Mouse (Mus musculus) stomach, postnatal 0 days (tissue): Measurements from ENCODE around the gene Gpr173.

Experiments used
- CTCF ChIP-seq: IDR thresholded peaks from 2 replicates; pipeline ENCODE4 v1.5.1; 2016; ENCODE audit warnings: antibody characterized with exemption, low read depth, mild to moderate bottlenecking, moderate library complexity
- EP300 ChIP-seq: optimal IDR thresholded peaks from 2 replicates; pipeline ENCODE3; 2016; ENCODE audit warnings: antibody characterized with exemption

DNA sequence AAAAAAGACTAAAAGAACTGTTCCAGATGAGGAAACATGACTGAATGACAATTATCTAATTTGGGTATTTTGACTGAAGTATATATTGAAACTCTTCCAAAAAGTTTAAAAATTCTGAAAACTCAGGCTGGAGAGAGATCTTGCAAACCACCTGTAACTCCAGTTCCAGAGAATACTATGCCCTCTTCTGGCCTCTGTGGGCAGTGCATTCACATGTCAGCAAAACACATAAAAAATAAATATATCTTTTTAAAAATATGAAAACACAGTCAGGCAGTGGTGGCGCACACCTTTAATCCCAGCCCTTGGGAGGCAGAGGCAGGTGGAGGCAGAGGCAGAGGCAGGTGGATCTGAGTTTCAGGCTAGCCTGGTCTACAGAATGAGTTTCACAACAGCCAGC is 44.9 kb downstream of the Gpr173 start:
- TF ChIP-seq CTCF (peak; percentile 47), EP300 (no peak)
